Mouse (Mus musculus): ENCODE data around the gene Ccl25. TPM values are rescaled to one million over a fixed set of nuclear protein-coding genes. Genes with fewer than 3 reads are reported as not detected.
"Not testable (repeated sequence)": the region's sequence is repeated elsewhere in the genome, so short reads cannot be mapped to it uniquely, and the experiment has no call there.

Gene Ccl25
- total RNA-seq, 2 experiments from 2014 or later = 23.4 to 30.7 TPM

- DNase-seq (ENCODE audit: low spot score in 2 of 2) = no peak
Observed at GRCm38 (mm10) chr8:4333966-4334365, 9.0 kb downstream of the Ccl25 start.

- no peak for DNase-seq (ENCODE audit: low spot score in 2 of 2)
Observed at GRCm38 (mm10) chr8:4335678-4336077, 10.7 kb downstream of the Ccl25 start.

GRCm38 (mm10) chr8:4340207-4340606 lies 15.2 kb downstream of the Ccl25 start:
- no peak for DNase-seq (ENCODE audit: low spot score in 2 of 2)

GRCm38 (mm10) chr8:4347661-4348060 lies 22.7 kb downstream of the Ccl25 start:
- no peak for DNase-seq (ENCODE audit: low spot score in 2 of 2)

GRCm38 (mm10) chr8:4348275-4348674 lies 23.3 kb downstream of the Ccl25 start:
- DNase-seq (ENCODE audit: low spot score in 2 of 2) = no peak

- no peak for DNase-seq (ENCODE audit: low spot score in 2 of 2)
Observed at GRCm38 (mm10) chr8:4349335-4349734, 24.3 kb downstream of the Ccl25 start.

GRCm38 (mm10) chr8:4350618-4351017 lies 25.6 kb downstream of the Ccl25 start:
- no peak for DNase-seq (ENCODE audit: low spot score in 2 of 2)

- DNase-seq (ENCODE audit: low spot score in 2 of 2) = not testable (repeated sequence)
Observed at GRCm38 (mm10) chr8:4352562-4352961, 27.6 kb downstream of the Ccl25 start.

GRCm38 (mm10) chr8:4353741-4354140 lies 28.7 kb downstream of the Ccl25 start:
- no peak for DNase-seq (ENCODE audit: low spot score in 2 of 2)

GRCm38 (mm10) chr8:4354516-4354915 lies 29.5 kb downstream of the Ccl25 start:
- DNase-seq (ENCODE audit: low spot score in 2 of 2) = no peak

- no peak for DNase-seq (ENCODE audit: low spot score in 2 of 2)
Observed at GRCm38 (mm10) chr8:4355455-4355854, 30.4 kb downstream of the Ccl25 start.

- DNase-seq (ENCODE audit: low spot score in 2 of 2) = no peak
Observed at GRCm38 (mm10) chr8:4359362-4359761, 34.4 kb downstream of the Ccl25 start.

- DNase-seq (ENCODE audit: low spot score in 2 of 2) = no peak
Observed at GRCm38 (mm10) chr8:4360922-4361321, 35.9 kb downstream of the Ccl25 start.

GRCm38 (mm10) chr8:4366189-4366588 lies 41.2 kb downstream of the Ccl25 start:
- DNase-seq (ENCODE audit: low spot score in 2 of 2) = no peak

GRCm38 (mm10) chr8:4367808-4368207 lies 42.8 kb downstream of the Ccl25 start:
- DNase-seq (ENCODE audit: low spot score in 2 of 2) = peak; percentile 71 to 77

GRCm38 (mm10) chr8:4368470-4368869 lies 43.5 kb downstream of the Ccl25 start:
- DNase-seq (ENCODE audit: low spot score in 2 of 2) = no peak

GRCm38 (mm10) chr8:4370078-4370477 lies 45.1 kb downstream of the Ccl25 start:
- peak; percentile 23 to 60 for DNase-seq (ENCODE audit: low spot score in 2 of 2)

GRCm38 (mm10) chr8:4372657-4373056 lies 47.6 kb downstream of the Ccl25 start:
- no peak for DNase-seq (ENCODE audit: low spot score in 2 of 2)

GRCm38 (mm10) chr8:4401442-4401841 lies 76.4 kb downstream of the Ccl25 start:
- DNase-seq (ENCODE audit: low spot score in 2 of 2) = no peak

GRCm38 (mm10) chr8:4403960-4404879 lies 79.2 kb downstream of the Ccl25 start:
- no peak for DNase-seq (ENCODE audit: low spot score in 2 of 2)

- DNase-seq (ENCODE audit: low spot score in 2 of 2) = no peak
Observed at GRCm38 (mm10) chr8:4404880-4405261, 79.9 kb downstream of the Ccl25 start.

- DNase-seq (ENCODE audit: low spot score in 2 of 2) = not testable (repeated sequence)
Observed at GRCm38 (mm10) chr8:4408425-4408824, 83.4 kb downstream of the Ccl25 start.

Measured in layer of hippocampus, postnatal 14 days (tissue).